Mouse (Mus musculus) C2C12 (cell line): Measurements from ENCODE around the gene Ywhae.

Source experiments
- CTCF ChIP-seq: IDR thresholded peaks from one replicate; pipeline ENCODE4 v1.5.1; 2011; ENCODE audit not compliant: control insufficient read depth, insufficient read depth, insufficient read length
- MAX ChIP-seq: IDR thresholded peaks from one replicate; pipeline ENCODE4 v1.6.1; 2011; ENCODE audit warnings: mild to moderate bottlenecking, control low read depth

DNA sequence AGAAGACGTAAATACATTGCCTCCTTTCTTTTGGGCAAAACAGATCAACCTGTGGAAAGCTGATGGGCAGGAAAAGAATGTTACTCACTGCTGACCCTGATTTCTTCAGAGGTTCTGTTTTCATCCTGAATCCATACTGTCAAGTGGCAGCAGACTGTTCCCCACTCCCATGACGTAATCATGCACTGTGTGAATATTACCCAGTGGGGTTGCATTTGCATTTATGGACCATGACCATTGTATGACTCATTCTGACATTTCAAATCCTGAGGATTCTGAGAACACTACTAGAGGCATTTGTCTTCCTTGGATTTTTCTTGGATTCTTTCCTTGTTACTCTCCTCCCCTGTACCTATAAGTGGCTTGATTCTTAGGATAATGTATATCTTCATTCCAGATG is 28.9 kb upstream of the Ywhae start:
- no peak for TF ChIP-seq CTCF
- no peak for TF ChIP-seq MAX
